Mouse (Mus musculus) C2C12 (cell line): ENCODE results near the gene Frem2.

Experiments used
- CEBPB ChIP-seq: IDR thresholded peaks from one replicate; pipeline ENCODE4 v1.6.1; 2011; ENCODE audit warnings: low read depth, mild to moderate bottlenecking, control low read depth, moderate library complexity
- CTCF ChIP-seq: IDR thresholded peaks from one replicate; pipeline ENCODE4 v1.5.1; 2011; ENCODE audit not compliant: control insufficient read depth, insufficient read depth, insufficient read length
- FOSL1 ChIP-seq: IDR thresholded peaks from one replicate; pipeline ENCODE4 v1.8.0; 2011; ENCODE audit warnings: mild to moderate bottlenecking, low read length; ENCODE audit not compliant: poor library complexity, insufficient read depth, severe bottlenecking
- MAX ChIP-seq: IDR thresholded peaks from one replicate; pipeline ENCODE4 v1.6.1; 2011; ENCODE audit warnings: mild to moderate bottlenecking, control low read depth
- MYOD1 ChIP-seq: IDR thresholded peaks from one replicate; pipeline ENCODE4 v1.6.1; 2011; ENCODE audit warnings: low read depth; ENCODE audit not compliant: control insufficient read depth, insufficient read length
- MYOG ChIP-seq: IDR thresholded peaks from one replicate; pipeline ENCODE4 v1.6.1; 2011; ENCODE audit not compliant: control insufficient read depth, insufficient read length; ENCODE audit errors: extremely low read depth

- TF ChIP-seq CTCF (no peak), MYOD1 (no peak), MYOG (no peak), MAX (no peak), CEBPB (no peak), FOSL1 (no peak)
These were observed 158.7 kb downstream of the Frem2 start for GRCm38 (mm10) chr3:53498351-53498905.
